Mouse (Mus musculus) hindbrain, embryonic 10.5 days (tissue): ENCODE measurements around the gene Gsta3. TPM values are rescaled to one million over a fixed set of nuclear protein-coding genes. Genes with fewer than 3 reads are reported as not detected.
"Not testable (repeated sequence)": the region's sequence is repeated elsewhere in the genome, so short reads cannot be mapped to it uniquely, and the experiment has no call there.

Experiments
- DNase-seq: peaks from one replicate; pipeline ENCODE4 v3.0.0-alpha.2; 2017; ENCODE audit warnings: low spot score
- H3K27ac ChIP-seq: fragments of 300-500 bp; sonication (generic); 2 replicates; pipeline ENCODE4 v1.5.1; 2016; ENCODE audit warnings: mild to moderate bottlenecking, moderate library complexity
- H3K27me3 ChIP-seq: fragments of 300-500 bp; sonication (generic); 2 replicates; pipeline ENCODE4 v1.6.1; 2016; ENCODE audit warnings: mild to moderate bottlenecking; ENCODE audit not compliant: poor library complexity, insufficient read depth, severe bottlenecking
- H3K36me3 ChIP-seq: fragments of 300-500 bp; sonication (generic); 2 replicates; pipeline ENCODE4 v1.6.1; 2016; ENCODE audit warnings: mild to moderate bottlenecking, moderate library complexity
- H3K4me1 ChIP-seq: fragments of 300-500 bp; sonication (generic); replicated peaks from 2 replicates; pipeline ENCODE4 v1.6.1; 2016; ENCODE audit warnings: mild to moderate bottlenecking
- H3K4me3 ChIP-seq: fragments of 300-500 bp; sonication (generic); 2 replicates; pipeline ENCODE4 v1.5.1; 2016; ENCODE audit warnings: mild to moderate bottlenecking, moderate library complexity
- H3K9me3 ChIP-seq: fragments of 300-500 bp; sonication (generic); 2 replicates; pipeline ENCODE4 v1.6.1; 2016; ENCODE audit warnings: mild to moderate bottlenecking, moderate library complexity
- whole genome bisulfite sequencing: fragments of 180-500 bp; shearing (Covaris S2); methylation state at CpG from one replicate; pipeline ENCODE4 v1.1.7; 2016; 5-methylcytosine and 5-hydroxymethylcytosine counted together
- polyA plus RNA-seq: library from polyadenylated mRNA; unstranded; fragments of >200 nt; fragmentation: Nextera tagmentation; extraction: Ambion mirVana; gene quantifications from 2 replicates; pipeline ENCODE4 v1.2.1, GENCODE M21; 2016

Gsta3 gene
- polyA plus RNA-seq, 1 experiment from 2014 or later = 0.21 TPM

DNA sequence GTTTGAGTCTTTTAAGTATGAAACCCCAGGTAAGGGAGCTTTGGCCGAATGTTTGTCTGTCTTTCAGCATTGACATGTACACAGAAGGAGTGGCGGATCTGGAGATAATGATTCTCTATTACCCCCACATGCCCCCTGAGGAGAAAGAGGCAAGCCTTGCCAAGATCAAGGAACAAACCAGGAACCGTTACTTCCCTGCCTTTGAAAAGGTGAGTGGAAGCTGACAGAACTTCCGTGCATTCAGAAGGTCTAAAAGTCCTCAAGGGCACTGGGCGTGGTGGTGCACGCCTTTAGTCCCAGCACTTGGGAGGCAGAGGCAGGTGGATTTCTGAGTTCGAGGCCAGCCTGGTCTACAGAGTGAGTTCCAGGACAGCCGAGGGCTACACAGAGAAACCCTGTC lies 19.6 kb downstream of the Gsta3 start:
- not testable (repeated sequence) for H3K27ac ChIP-seq, DNase-seq, H3K4me3 ChIP-seq, H3K36me3 ChIP-seq, H3K4me1 ChIP-seq, H3K27me3 ChIP-seq, H3K9me3 ChIP-seq
- WGBS = 87% methylated on average over 8 of the region's 8 CpGs

DNA sequence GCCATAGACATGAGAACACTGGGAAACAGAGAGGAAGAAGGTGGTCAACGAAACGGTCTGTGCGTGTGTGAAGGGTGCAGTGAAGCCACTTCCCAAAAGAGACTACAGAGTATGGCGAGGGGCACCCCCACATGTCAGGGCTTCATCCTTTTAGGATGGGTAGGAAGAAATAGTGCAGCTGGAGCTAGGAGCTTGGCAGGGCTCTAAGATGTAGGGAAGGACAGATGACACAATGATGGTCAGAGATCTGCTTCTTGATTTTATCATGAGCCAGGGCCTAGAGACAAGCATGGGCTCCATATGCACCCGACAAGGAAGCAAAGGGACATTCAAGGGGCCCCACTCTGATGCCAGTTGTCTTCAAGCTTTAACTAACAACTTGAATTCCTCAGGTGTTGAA lies 22.0 kb downstream of the Gsta3 start:
- WGBS = 90% methylated on average over 5 of the region's 5 CpGs
- H3K36me3 ChIP-seq = no peaks in the 10 kb centered on the region
- no peaks in the 10 kb centered on the region for H3K9me3 ChIP-seq
- no peak overlapping the region for H3K27ac ChIP-seq
- no peaks in the 10 kb centered on the region for H3K4me1 ChIP-seq
- H3K4me3 ChIP-seq = no peak overlapping the region
- H3K27me3 ChIP-seq = no peaks in the 10 kb centered on the region
- no peak for DNase-seq

DNA sequence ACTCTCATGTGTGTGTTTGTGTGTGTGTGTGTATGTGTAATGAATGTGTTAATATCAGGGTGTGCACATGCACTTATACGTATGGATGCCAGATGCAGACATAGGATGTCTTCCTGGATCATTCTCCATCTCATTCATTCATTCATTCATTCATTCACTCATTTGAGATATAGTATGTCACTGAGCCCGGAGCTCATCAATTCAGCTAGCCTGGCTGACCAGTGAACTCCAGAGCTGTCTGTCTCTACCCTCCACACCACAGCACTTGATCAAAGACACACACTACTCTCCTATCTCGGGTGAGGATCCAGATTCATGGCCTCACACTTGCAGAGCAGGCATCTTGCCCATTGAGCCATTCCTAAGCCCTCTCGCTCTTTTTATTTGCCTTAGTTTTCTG lies 23.6 kb downstream of the Gsta3 start:
- H3K27me3 ChIP-seq = no peaks in the 10 kb centered on the region
- no peaks in the 10 kb centered on the region for H3K4me1 ChIP-seq

DNA sequence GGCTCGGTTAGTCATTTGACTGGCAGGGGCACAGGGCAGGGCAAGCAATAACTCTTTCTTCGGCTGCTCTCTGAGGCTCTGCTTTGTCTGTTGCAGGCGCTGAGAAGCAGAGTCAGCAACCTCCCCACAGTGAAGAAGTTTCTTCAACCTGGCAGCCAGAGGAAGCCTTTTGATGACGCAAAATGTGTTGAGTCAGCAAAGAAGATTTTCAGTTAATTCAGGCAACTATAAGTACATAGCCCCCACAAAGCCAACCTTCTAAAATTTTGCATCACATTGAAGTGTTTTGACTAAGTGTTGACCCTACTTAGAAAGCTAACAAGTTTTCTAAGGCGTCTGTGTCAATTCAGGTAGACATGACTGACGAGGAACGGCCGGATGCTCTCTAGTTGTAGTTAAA lies 24.4 kb downstream of the Gsta3 start:
- H3K4me3 ChIP-seq = no peak overlapping the region
- WGBS = 78% methylated on average over 8 of the region's 8 CpGs
- no peak for DNase-seq
- no peak overlapping the region for H3K27ac ChIP-seq
- no peaks in the 10 kb centered on the region for H3K4me1 ChIP-seq
- no peaks in the 10 kb centered on the region for H3K27me3 ChIP-seq
- no peaks in the 10 kb centered on the region for H3K9me3 ChIP-seq
- no peaks in the 10 kb centered on the region for H3K36me3 ChIP-seq

More for the DNA sequence above, 23.6 kb downstream of the Gsta3 start:
- WGBS = 89% methylated on average over 4 of the region's 4 CpGs
- no peak overlapping the region for H3K27ac ChIP-seq
- H3K9me3 ChIP-seq = no peaks in the 10 kb centered on the region
- no peak overlapping the region for H3K4me3 ChIP-seq
- no peaks in the 10 kb centered on the region for H3K36me3 ChIP-seq
- DNase-seq = no peak

DNA sequence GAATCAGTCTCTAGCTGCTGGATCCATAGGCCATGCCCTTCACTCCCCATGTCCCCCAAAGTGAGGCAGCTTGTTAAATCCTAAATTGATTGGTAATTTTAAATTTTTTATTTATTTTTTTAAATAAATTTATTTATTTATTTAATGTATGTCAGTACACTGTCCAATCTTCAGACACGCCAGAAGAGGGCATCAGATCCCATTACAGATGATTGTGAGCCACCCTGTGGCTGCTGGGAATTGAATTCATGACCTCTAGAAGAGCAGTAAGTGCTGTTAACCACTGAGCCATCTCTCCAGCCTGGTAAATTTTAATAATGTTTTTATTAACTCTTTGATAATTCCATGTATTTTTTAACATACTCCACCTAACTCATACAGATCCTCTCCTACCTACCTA lies 26.4 kb downstream of the Gsta3 start:
- 76% methylated on average over 1 of the region's 1 CpGs for WGBS
- H3K4me3 ChIP-seq = no peak overlapping the region
- H3K27me3 ChIP-seq = no peaks in the 10 kb centered on the region
- no peaks in the 10 kb centered on the region for H3K9me3 ChIP-seq
- no peaks in the 10 kb centered on the region for H3K36me3 ChIP-seq
- H3K4me1 ChIP-seq = peaks cover 5% of the 10 kb centered on the region
- no peak for DNase-seq
- no peak overlapping the region for H3K27ac ChIP-seq

DNA sequence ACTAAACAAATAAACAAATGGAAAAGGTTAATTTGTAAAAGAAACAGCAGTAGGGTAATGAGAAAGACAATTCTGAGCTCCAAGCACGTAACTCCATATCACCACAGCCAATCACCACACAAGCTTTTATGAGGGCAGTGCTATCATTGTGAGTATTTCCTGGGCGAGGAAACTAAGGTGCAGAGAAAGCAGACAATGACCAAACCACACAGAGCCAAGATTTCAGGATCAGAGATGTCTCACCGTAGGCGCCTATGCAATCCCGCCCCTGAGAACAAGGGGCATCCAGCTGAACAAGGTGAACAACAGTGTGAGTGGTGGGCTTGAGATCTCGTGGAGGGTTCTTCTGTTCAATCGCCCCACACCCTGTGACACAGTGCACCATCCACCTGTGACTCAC lies 27.1 kb downstream of the Gsta3 start:
- not testable (repeated sequence) for H3K9me3 ChIP-seq, H3K4me1 ChIP-seq, H3K4me3 ChIP-seq, H3K27me3 ChIP-seq, DNase-seq, H3K27ac ChIP-seq, H3K36me3 ChIP-seq
- 81% methylated on average over 7 of the region's 7 CpGs for whole genome bisulfite sequencing

DNA sequence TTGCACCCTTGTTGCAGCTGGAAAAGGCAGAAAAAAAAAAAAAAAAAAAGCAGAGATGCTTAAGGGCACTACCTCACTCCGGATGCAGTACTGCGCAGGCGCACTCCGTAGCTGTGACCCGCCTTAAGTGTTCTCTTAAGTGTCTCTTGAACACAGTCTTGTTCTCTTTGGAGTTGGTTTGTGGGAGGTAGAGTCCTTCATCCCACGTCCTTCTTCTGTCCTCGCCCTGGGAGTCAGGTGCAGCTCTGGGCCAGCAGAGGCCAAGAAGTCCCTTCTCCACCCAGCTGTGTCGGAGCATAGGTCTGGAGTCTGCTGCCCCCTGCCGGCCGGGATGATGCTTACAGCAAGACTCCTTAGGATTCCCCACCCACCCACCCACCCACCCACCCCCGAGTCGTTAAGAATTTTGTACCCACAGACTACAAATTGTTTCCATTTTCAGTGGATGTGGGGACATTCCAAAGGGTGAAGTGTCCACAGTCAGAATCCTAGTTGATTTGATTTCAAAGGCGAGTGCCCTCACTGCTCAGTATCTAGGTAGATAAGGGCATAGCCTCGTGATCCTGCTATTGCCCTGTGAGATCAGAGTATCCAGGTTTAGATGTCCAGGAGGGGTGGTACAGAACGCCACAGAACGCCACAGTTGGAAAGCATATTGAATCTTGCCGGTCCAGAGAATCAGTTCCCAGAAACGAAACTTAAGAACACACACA lies 31.1 kb downstream of the Gsta3 start:
- Histone ChIP-seq H3K4me1 (peaks cover 9% of the 10 kb centered on the region), H3K4me3 (peak overlapping the region; percentile 38), H3K36me3 (no peaks in the 10 kb centered on the region), H3K9me3 (no peaks in the 10 kb centered on the region), H3K27me3 (peaks cover 4% of the 10 kb centered on the region), H3K27ac (no peak overlapping the region)
- peak; percentile 81 for DNase-seq
- 19% methylated on average over 18 of the region's 18 CpGs for WGBS

DNA sequence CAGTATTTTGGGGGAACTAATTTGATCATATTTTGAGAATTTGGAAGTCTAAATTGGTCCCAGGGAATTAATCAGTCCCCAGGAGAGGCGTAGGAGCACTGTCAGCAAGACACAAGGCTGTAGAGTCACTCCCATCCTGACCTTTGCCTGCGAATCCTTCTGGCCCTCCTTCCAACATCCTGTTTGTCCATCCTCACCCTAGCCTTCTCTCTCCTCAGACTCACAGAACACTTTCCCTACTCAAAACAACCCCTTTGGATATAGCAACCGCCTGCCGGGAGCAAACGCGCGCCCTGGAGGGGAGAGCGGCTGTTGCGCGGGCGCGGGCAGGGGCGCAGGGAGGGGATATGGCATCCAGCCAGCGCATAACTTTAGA lies 31.7 kb downstream of the Gsta3 start:
- H3K4me3 ChIP-seq = peak overlapping the region; percentile 38
- no peaks in the 10 kb centered on the region for H3K9me3 ChIP-seq
- H3K27me3 ChIP-seq = peaks cover 4% of the 10 kb centered on the region
- 16% methylated on average over 14 of the region's 14 CpGs for WGBS
- H3K27ac ChIP-seq = no peak overlapping the region
- H3K4me1 ChIP-seq = peaks cover 9% of the 10 kb centered on the region
- peak; percentile 11 for DNase-seq
- H3K36me3 ChIP-seq = no peaks in the 10 kb centered on the region

DNA sequence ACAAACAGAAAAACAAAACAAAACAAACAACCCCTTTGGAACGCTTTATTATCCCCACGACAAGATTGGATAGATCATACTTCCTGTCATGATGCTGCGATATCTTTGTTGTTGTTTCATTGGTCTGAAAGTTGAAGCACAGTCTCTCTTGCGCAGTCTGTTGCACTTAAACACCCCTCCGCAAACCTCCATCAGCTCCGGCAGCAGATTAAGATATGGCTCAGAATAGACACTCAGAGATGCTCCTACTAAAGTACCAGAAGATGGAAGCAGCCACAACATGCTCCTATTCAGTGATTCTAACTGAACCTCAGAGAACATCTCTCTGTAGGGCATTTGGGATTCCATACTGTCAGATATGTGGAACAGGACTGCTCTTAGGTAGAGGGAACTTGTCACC lies 32.7 kb downstream of the Gsta3 start:
- WGBS = 94% methylated on average over 6 of the region's 6 CpGs
- Histone ChIP-seq H3K4me1 (peaks cover 9% of the 10 kb centered on the region), H3K4me3 (no peak overlapping the region), H3K27ac (no peak overlapping the region), H3K9me3 (no peaks in the 10 kb centered on the region), H3K36me3 (no peaks in the 10 kb centered on the region), H3K27me3 (peaks cover 4% of the 10 kb centered on the region)
- no peak for DNase-seq

DNA sequence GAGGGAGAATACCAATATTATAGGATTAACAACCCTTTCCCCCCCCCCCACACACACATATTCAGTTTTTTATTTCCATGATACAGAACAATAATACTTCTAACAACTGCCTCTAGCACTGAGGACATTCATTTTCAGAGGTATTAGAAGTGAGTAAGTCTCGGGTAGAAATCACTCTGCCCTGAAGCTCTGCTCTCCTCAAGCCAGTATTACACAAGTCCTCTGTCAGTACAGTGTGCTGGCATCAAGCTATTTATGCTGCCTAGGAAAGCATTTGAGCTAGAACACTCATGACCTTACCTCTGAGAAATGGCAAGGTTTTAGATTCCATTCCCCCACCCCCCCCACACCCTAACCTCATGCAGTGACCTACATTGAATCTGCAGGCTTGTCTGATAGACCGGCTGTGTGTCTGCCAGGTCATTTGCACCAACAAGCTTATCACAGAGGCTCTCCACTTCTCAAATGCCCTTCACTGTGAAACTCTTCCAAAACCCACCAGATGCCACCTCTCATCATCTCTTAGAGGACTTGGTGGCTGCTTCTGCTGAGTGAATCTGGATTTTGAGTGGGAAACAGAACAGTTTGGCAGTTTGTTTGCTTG lies 34.1 kb downstream of the Gsta3 start:
- Histone ChIP-seq H3K27ac (no peak overlapping the region), H3K27me3 (peaks cover 4% of the 10 kb centered on the region), H3K4me3 (no peak overlapping the region), H3K36me3 (no peaks in the 10 kb centered on the region), H3K9me3 (no peaks in the 10 kb centered on the region), H3K4me1 (peaks cover 9% of the 10 kb centered on the region)
- 77% methylated on average over 2 of the region's 2 CpGs for WGBS
- DNase-seq = no peak

DNA sequence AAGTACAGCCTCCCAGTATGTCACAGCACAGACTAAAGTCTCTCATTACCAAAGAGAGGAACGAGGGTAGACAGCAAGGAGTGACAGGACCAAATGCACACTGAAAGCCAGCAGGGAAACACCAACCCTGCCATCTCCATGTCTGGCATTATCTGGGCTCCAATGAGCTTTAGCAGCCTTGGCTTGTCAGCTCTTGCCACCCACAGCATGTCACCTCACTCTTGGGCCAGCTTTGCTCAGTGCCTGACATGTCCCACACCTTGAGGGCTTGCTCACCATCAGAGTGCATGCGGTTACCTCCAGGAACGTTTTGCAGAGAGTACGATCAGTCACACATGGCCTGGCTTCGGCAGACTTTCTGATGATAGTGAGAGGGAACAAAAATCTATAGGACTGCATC lies 35.0 kb downstream of the Gsta3 start:
- H3K4me1 ChIP-seq = not testable (repeated sequence)

DNA sequence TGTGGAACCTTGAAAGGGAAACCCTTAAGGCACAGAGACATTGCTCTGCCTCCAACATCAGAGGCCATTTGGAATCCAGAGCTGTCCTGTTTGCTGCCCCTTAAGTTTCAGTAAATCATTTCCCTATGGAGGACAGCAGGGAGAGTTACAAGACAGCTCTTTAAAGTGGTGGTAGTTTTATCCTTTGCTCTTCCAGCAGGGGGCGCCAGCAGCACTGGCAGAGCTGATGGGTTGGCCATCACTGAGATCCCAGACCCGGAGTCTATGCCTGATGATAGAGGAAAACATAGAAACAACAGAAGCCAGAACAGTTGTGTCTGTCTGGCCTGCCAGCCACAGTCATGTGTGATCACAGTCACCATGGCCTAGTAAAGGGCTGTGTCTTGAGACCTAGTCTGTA lies 35.8 kb downstream of the Gsta3 start:
- H3K36me3 ChIP-seq, DNase-seq, H3K9me3 ChIP-seq, H3K27ac ChIP-seq, H3K4me1 ChIP-seq, H3K27me3 ChIP-seq, H3K4me3 ChIP-seq: not testable (repeated sequence)
- 43% methylated on average over 2 of the region's 2 CpGs for WGBS

More for the DNA sequence above, 35.0 kb downstream of the Gsta3 start:
- H3K27me3 ChIP-seq, H3K36me3 ChIP-seq, H3K27ac ChIP-seq, DNase-seq, H3K9me3 ChIP-seq, H3K4me3 ChIP-seq: not testable (repeated sequence)
- 86% methylated on average over 5 of the region's 5 CpGs for WGBS

DNA sequence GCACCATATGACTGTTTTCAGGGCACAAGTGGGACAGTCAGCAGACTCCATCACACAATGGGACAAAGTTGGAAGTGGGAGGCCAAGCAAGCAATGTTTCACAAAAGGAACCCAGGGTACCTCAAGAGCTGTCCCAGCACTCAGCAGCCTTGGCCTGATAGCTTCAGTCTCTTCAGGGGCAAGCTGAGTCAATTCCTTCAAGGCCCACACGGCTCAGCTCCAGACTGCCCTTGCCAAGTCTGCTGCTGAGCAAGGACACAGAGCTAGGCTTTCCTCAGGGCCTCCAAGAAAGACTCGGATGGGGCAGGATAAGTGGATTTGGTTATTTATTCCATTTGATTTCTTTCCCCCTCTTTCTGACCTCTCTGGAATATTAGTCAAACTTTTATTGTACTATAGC lies 39.9 kb downstream of the Gsta3 start:
- 88% methylated on average over 2 of the region's 2 CpGs for WGBS
- no peaks in the 10 kb centered on the region for H3K4me1 ChIP-seq
- no peak for DNase-seq
- no peaks in the 10 kb centered on the region for H3K27me3 ChIP-seq
- H3K9me3 ChIP-seq = no peaks in the 10 kb centered on the region
- H3K36me3 ChIP-seq = no peaks in the 10 kb centered on the region
- no peak overlapping the region for H3K27ac ChIP-seq
- no peak overlapping the region for H3K4me3 ChIP-seq

DNA sequence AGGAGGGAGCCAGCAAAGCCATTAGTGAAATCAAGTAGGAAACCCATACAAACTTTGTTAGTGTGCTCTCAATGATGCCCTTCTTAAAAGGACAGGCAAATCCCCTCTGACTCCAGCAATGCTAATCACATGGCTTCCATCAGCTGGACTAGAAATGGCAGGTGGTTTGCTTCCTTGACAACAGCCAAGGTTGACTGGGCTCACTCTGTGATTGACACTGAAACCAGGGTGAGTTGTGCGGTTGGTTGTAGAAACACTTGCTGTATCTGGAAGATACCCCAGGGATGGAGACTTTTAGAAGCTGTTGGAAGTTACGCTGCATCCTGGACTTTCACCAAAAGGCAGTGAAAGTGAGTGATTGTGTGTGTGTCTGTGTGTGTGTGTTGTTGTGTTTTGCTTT lies 44.3 kb downstream of the Gsta3 start:
- H3K9me3 ChIP-seq, DNase-seq, H3K27me3 ChIP-seq, H3K27ac ChIP-seq, H3K4me3 ChIP-seq, H3K36me3 ChIP-seq, H3K4me1 ChIP-seq: not testable (repeated sequence)
- WGBS = 84% methylated on average over 2 of the region's 2 CpGs
